Mouse (Mus musculus) gastrocnemius, adult 2 months (tissue): ENCODE data around the gene Gls2. TPM values are rescaled to one million over a fixed set of nuclear protein-coding genes. Genes with fewer than 3 reads are reported as not detected.
"Not testable (repeated sequence)": the region's sequence is repeated elsewhere in the genome, so short reads cannot be mapped to it uniquely, and the experiment has no call there.

Experiments
- DNase-seq: peaks from one replicate; pipeline ENCODE4 v3.0.0; 2022
- H3K27ac ChIP-seq: fragments of 200-600 bp; 2 replicates; pipeline ENCODE4 v1.8.1; 2022; ENCODE audit warnings: mild to moderate bottlenecking
- H3K4me3 ChIP-seq: fragments of 200-600 bp; 2 replicates; pipeline ENCODE4 v1.8.1; 2022; ENCODE audit warnings: mild to moderate bottlenecking, moderate library complexity
- CTCF ChIP-seq: fragments of 200-600 bp; IDR thresholded peaks from 2 replicates; pipeline ENCODE4 v1.8.1; 2022; ENCODE audit warnings: antibody characterized with exemption, mild to moderate bottlenecking, moderate library complexity
- intact Hi-C: fragments of 180-260 bp; cut with DNase I; formaldehyde crosslinking; loops from one replicate; pipeline ENCODE4 v1.15.1; 2025
- total RNA-seq, 2 experiments: library from RNA; stranded (reverse); gene quantifications; 2 replicates each; pipeline ENCODE4 v1.2.3; 2021

Gene Gls2
- total RNA-seq, 2 experiments from 2014 or later, result 0.59 to 0.67 TPM

DNA sequence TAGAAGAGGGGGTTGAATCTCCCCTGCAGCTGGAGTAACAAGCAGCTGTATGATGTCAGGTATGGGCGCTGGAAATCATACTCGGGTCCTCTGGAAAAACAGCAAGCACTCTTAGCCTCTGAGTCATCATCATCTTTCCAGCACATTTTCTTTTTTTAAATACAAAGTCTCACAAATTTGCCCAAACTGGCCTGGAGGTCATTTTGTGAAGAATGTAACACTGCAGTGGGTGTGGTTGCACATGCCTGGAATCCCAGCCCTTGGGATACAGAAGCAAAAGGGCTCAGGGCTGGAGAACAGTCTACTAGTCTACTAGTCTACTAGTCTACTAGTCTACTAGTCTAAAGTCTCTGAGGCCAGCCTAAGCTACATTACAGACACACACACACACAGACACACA, 10.0 kb upstream of the Gls2 start:
- TF ChIP-seq CTCF, result no peak
- H3K27ac ChIP-seq, result peak overlapping the region; percentile 56; the same call in 1 of the 2 replicates
- intact Hi-C loops, result loop anchor here (10.0 kb wide), 1 partner anchor 229 kb away; no protein-coding TSS in a partner anchor
- DNase-seq, result peak; percentile 24
- H3K4me3 ChIP-seq, result no peak overlapping the region

DNA sequence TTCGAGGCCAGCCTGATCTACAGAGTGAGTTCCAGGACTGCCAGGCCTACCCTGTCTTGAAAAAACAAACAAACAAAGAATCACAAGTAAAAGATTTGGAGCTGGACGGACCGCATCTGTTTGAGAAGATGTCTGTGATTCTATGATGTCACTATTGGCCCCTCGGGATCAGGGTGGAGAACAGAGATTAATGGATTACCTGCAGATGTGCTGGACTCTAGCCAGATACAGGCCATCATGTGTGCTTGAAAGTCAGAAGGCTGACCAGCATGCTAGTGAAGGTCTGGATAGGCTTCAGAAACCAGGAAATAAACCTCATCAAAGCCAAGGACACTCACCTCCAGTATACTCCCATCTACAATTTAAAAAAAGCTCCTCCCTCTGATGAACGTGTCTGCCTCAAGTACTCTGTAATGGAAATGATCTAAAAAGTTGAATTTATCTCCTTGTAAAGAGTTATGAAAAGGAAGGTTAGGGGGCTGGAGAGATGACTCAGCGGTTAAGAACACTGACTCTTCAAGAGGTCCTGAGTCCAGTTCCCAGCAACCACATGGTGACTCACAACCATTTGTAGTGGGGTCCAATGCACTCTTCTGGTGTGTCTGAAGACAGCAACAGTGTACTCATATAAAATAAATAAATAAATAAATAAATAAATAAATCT, 8.8 kb upstream of the Gls2 start:
- Histone ChIP-seq H3K4me3 (no peak overlapping the region), H3K27ac (peak overlapping the region; percentile 62)
- intact Hi-C loops, result loop anchor here (10.0 kb wide), 1 partner anchor 231 kb away; no protein-coding TSS in a partner anchor
- TF ChIP-seq CTCF, result no peak
- peak; percentile 28 for DNase-seq

DNA sequence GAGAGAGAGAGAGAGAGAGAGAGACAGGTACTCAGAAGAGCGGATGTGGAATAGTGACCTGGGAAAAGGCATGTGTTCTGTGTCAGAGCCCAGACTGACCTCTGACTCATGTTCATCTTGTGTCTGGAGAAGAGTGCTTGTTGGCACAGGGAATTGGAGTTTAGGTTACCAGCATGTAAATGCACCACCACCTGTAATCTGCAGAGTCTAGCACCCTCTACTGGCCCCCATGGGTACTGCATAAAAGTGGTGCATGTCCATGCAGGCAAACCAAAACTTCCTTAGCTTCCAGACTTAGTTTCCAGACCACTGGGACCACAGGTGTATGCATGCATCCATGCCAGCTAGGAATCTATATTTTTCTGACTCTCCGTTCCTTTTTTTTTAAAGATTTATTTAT, 8.3 kb upstream of the Gls2 start:
- peak; percentile 98 for TF ChIP-seq CTCF
- intact Hi-C loops, result loop anchor here (2.0 to 10.0 kb wide), 2 partner anchors 95 to 231 kb away; partner anchors contain the start of gene Baz2a
- peak; percentile 85 for DNase-seq
- Histone ChIP-seq H3K27ac (peak overlapping the region; percentile 62), H3K4me3 (no peak overlapping the region)

DNA sequence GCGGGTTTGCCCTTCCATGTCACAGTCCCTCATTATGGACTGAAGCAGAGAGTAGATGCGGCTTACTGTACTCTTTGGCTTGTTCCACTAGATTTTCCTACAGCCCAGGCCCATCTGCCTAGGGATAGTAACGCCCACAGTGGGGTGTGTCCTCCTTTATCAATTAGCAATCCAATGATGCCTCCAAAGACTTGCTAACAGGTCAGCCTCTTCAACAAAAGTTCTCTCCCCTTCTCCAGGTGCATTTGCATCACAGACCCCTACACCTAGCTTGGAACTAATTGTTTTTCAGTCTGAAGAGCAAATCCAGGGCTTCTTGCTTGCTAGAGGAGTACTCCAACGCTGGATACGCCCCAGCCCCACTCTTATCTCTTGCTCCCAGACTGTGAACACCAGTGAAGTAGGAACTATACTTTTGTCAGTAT, 7.1 kb upstream of the Gls2 start:
- TF ChIP-seq CTCF, result no peak
- H3K4me3 ChIP-seq, result no peak overlapping the region
- no peak for DNase-seq
- intact Hi-C loops, result loop anchor here (1.0 to 10.0 kb wide), 3 partner anchors 46 to 232 kb away; partner anchors contain the start of gene Baz2a
- no peak overlapping the region for H3K27ac ChIP-seq

DNA sequence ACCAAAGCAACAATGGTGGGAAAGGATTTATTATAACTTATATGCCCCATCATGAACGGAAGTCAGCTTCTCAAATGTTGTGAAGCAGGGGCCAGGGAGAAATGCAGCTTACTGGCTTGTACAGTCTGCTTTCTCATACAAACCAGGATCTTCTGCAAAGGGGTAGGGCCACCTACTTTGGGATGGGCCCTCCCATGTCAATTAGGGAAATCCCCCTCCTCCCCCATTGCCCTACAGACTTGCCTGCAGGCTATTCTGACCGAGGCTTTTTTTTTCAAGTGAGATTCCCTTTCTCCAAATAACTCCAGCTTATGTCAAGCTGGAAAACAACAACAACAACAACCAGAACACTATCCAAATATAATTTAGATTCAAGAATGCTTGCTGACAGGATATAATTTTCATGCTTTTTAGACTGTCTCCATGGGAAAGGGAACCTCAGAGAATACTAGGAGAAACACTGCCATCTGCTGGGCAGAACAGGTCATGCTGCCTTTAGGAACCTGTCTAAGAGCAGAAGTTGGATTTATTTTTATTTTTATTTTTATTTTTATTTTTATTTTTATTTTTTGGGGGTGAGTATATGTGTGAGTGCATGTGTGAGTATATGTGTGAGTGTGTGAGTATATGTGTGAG, 5.9 kb upstream of the Gls2 start:
- intact Hi-C loops, result loop anchor here (10.0 kb wide), 1 partner anchor 234 kb away; no protein-coding TSS in a partner anchor
- DNase-seq, result peak; percentile 81
- peak; percentile 86 for TF ChIP-seq CTCF
- no peak overlapping the region for H3K27ac ChIP-seq
- H3K4me3 ChIP-seq, result no peak overlapping the region

DNA sequence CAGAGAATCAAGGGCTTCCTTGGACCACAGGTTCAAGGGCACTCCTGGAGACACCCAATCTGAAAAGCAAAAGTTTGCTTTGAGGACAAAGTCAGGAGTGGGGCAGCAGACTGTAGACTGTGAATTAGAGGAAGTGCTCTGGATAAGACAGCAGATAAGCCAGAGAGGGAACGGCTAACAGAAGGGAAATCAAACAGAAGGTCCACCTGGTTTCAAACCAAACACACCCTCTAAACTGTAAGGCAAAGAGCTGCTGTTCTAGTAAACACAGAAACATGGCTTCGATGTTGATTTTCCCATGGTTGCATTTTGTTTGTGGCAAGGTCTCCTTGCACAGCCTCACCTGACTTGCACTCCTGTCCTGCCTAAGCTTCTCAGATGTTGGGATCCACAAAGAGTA, 2.8 kb upstream of the Gls2 start:
- Histone ChIP-seq H3K27ac (no peak overlapping the region), H3K4me3 (no peak overlapping the region)
- DNase-seq, result no peak
- intact Hi-C loops, result no loop called here
- TF ChIP-seq CTCF, result no peak

DNA sequence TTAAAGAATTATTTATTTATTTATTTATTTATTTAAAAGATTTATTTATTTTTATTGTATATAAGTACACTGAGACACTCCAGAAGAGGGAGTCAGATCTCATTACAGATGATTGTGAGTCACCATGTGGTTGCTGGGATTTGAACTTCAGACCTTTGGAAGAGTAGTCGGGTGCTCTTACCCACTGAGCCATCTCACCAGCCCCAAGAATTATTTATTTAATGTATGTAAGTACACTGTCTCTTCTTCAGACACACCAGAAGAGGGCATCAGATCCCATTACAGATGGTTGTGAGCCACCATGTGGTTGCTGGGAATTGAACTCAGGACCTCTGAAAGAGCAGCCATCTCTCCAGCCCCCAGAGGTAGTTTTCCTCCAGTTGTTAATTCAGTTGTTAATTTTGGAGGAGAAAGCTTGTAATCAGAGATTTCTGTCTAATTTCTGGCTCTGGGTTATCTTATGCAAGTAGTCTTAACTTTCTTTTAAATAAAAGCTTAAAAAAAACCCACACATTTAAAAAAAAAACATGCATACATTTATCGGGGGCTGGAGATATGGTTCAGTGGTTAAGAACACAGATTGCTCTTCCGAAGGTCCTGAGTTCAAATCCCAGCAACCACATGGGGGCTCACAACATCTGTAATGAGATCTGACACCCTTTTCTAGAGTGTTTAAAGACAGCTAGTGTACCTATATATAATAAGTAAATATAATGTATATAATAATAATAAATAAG, 2.1 kb upstream of the Gls2 start:
- H3K27ac ChIP-seq, intact Hi-C loops, DNase-seq, H3K4me3 ChIP-seq: not testable (repeated sequence)

DNA sequence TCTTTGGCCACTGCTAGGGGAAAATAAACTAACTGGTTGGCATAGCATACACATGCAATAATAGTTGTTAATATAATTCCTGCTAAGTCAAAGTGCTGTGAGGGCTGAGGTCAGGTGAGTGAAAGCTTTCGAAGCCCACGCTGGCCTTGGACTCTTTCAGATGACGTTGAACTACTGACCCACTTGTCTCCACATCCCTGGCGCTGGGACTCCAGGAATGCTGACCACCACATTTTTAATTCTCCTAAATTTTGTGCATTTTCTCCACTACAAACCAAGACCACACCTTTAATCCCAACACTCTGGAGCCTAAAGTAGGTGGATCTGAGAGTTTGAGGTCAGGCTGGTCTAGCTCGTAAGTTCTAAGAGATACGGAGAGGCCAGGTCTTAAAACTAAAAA, 1.1 kb upstream of the Gls2 start:
- DNase-seq, result no peak
- no peak overlapping the region for H3K27ac ChIP-seq
- no peak for TF ChIP-seq CTCF
- H3K4me3 ChIP-seq, result no peak overlapping the region
- intact Hi-C loops, result no loop called here

DNA sequence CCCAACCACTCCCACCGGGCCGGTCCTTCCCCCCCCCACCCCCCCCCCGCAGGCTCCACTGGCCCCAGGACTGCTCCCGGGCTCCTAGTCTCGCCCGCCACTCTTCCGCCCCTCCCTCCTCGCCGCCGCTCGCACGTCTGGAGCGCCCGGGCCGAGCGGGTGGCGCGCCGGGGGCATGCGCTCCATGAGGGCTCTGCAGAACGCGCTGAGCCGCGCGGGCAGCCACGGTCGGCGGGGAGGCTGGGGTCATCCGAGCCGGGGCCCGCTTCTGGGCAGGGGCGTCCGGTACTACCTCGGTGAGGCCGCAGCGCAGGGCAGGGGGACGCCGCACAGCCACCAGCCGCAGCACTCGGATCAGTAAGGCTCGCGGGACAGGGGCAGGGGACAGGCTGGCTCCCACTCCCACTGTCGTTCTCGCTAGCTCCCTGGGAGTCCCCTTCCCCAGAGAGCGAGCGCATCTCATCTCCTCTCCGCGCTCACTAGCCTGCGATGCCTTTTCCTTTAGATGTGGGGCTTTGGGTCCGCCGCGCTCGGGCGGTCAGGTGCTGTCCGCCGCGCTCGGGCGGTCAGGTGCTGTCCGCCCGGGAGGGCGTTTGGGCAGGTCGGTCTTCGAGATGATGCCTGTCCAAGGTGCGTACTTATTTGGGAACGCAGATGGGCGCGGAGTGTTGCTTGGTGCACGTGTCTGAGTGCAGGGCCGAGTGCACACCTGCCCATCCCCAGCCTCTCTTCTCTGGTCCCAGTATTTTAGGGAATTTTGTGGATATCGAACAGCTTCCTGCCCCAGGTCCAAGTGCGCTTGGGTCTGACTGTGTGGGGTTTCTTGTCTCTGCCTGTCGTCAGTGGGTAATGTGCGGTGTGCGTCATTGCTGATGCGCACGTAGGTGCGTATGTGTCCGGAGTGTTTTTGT, 549 bp downstream of the Gls2 start:
- Histone ChIP-seq H3K27ac (peak overlapping the region; percentile 89), H3K4me3 (peak overlapping the region; percentile 89)
- peak; percentile 22 for DNase-seq
- intact Hi-C loops, result no loop called here
- no peak for TF ChIP-seq CTCF

DNA sequence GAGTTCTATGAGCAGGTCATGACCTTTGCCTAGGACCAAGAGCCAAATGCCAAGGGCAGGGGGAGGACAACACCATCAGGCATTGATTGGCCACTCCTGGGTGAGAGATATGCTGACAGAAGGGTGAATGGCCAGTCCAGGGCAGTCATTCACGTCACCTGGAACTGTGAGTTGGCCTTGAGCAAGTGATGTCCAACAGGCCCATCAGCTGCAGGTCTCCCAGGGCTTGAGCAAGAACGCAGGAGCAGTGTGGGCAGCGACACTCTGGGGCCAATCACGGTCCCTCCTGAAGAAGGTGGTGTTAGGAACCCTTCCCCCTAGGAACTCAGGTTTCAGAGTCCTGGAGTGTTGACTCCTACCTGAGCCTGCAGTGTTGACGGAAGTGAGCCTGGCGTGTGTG, 7.6 kb downstream of the Gls2 start:
- H3K27ac ChIP-seq, result no peak overlapping the region
- no peak for TF ChIP-seq CTCF
- DNase-seq, result no peak
- H3K4me3 ChIP-seq, result no peak overlapping the region
- intact Hi-C loops, result no loop called here

DNA sequence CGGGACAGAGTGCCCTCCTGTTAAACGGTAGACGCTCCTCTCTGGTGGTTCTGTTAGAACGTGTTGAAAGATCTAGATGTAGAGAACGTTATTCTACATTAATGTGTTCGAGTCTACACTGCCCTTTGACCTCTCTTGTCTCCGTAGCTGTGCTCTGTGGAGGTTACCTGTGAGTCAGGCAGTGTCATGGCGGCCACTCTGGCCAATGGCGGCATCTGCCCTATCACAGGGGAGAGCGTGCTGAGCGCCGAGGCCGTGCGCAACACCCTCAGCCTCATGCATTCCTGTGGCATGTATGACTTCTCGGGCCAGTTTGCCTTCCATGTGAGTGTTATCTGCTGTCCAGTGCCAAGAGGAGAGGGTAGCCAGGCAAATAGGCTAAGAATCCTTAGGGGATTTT, 10.7 kb downstream of the Gls2 start:
- H3K27ac ChIP-seq, result no peak overlapping the region
- intact Hi-C loops, result no loop called here
- H3K4me3 ChIP-seq, result no peak overlapping the region
- TF ChIP-seq CTCF, result no peak
- no peak for DNase-seq

DNA sequence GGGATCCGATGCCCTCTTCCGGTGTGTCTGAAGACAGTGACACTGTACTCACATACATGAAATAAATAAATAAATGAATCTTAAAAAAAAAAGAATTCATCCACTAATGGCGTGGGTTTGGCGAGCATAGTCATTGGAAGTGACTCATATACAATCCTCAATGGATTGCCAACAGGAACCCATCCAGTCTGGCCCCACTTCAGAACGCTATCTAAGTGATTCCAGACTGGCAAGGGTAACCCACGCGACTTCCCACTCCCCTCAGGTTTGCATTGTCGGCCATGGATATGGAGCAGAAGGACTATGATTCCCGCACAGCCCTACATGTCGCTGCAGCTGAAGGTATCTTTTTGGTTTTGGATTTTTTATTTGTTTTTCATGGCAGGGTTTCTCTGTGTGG, 14.1 kb downstream of the Gls2 start:
- Histone ChIP-seq H3K27ac (no peak overlapping the region), H3K4me3 (no peak overlapping the region)
- DNase-seq, result no peak
- intact Hi-C loops, result no loop called here
- no peak for TF ChIP-seq CTCF
